Mouse (Mus musculus) liver, postnatal 0 days (tissue): ENCODE data around the gene Gm20388. TPM values are rescaled to one million over a fixed set of nuclear protein-coding genes. Genes with fewer than 3 reads are reported as not detected.
A peak's percentile ranks its signal among the peaks of the same experiment; 100 is the strongest.

Experiments used
- ATAC-seq: fragments of 200-750 bp; cut with Nextera tagmentation; 2 replicates; pipeline ENCODE4 v1.8.0; 2017; ENCODE audit warnings: mild to moderate bottlenecking, moderate library complexity
- DNase-seq: peaks from one replicate; pipeline ENCODE4 v3.0.0-alpha.2; 2016
- H3K27ac ChIP-seq: fragments of 300-500 bp; sonication (generic); 2 replicates; pipeline ENCODE4 v1.5.1; 2014; ENCODE audit warnings: antibody characterized with exemption, moderate library complexity, mild to moderate bottlenecking, low read depth
- H3K27me3 ChIP-seq: fragments of 300-500 bp; sonication (generic); 2 replicates; pipeline ENCODE4 v1.6.1; 2014; ENCODE audit warnings: low read length, control low read depth, mixed read lengths; ENCODE audit not compliant: insufficient read depth
- H3K36me3 ChIP-seq: fragments of 300-500 bp; sonication (generic); replicated peaks from 2 replicates; pipeline ENCODE4 v1.6.1; 2014; ENCODE audit warnings: mild to moderate bottlenecking, control low read depth, low read length, moderate library complexity, mixed read lengths; ENCODE audit not compliant: insufficient read depth
- H3K4me1 ChIP-seq: fragments of 300-500 bp; sonication (generic); 2 replicates; pipeline ENCODE4 v1.6.1; 2014; ENCODE audit warnings: antibody characterized with exemption, mild to moderate bottlenecking, control low read depth; ENCODE audit not compliant: insufficient read depth
- H3K4me2 ChIP-seq: fragments of 300-500 bp; sonication (generic); 2 replicates; pipeline ENCODE4 v1.6.1; 2014; ENCODE audit warnings: low read depth, mild to moderate bottlenecking, low read length, moderate library complexity, mixed read lengths
- H3K4me3 ChIP-seq: fragments of 300-500 bp; sonication (generic); 2 replicates; pipeline ENCODE4 v1.5.1; 2014; ENCODE audit warnings: low read depth, low read length
- H3K9ac ChIP-seq: fragments of 300-500 bp; sonication (generic); replicated peaks from 2 replicates; pipeline ENCODE4 v1.6.1; 2014; ENCODE audit warnings: mild to moderate bottlenecking, moderate library complexity
- H3K9me3 ChIP-seq: fragments of 300-500 bp; sonication (generic); 2 replicates; pipeline ENCODE4 v1.6.1; 2016; ENCODE audit warnings: mild to moderate bottlenecking, control low read depth, low read length, mixed read lengths
- CTCF ChIP-seq: sonication (generic); IDR thresholded peaks from 2 replicates; pipeline ENCODE4 v1.5.1; 2016; ENCODE audit warnings: antibody characterized with exemption, low read depth
- EP300 ChIP-seq: IDR thresholded peaks from 2 replicates; pipeline ENCODE4 v1.6.1; 2016; ENCODE audit warnings: antibody characterized with exemption, low read depth, mild to moderate bottlenecking
- WGBS: fragments of 180-500 bp; shearing (Covaris S2); extraction: QIAGEN DNeasy Blood & Tissue Kit; methylation state at CpG from one replicate; pipeline ENCODE4 v1.1.7; 2014; ENCODE audit not compliant: insufficient replicate concordance; 5-methylcytosine and 5-hydroxymethylcytosine counted together
- polyA plus RNA-seq: library from polyadenylated mRNA; unstranded; fragments of >200 nt; fragmentation: Nextera tagmentation; extraction: Ambion mirVana; gene quantifications from 2 replicates; pipeline ENCODE4 v1.2.1, GENCODE M21; 2015

Gm20388 gene
- polyA plus RNA-seq, 1 experiment from 2014 or later, result not detected

DNA sequence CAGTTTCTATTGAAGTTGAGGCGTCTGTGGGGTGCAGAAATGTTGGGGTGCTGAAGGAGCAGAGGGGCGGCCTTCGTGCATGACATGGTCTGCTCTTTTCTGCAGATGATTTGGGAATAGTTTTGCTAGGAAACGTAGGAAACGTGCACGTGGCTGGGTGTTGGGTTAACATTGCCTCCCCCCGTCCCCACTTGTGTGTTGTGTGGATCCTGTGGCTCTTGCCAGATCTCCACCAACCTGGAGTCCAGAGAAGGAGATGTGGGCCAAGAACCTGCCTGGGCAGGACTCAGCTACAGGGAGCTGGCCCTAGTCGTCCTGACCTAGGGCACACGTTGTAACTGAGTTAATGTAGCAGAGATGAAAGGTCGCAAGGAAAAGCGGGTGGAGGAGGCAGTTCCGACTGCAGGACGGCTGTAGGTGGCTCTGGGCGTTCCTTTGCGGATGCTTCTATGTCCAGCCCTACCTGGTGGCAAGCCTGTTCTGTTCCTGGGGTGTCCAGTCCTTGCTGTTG is 579.2 kb downstream of the Gm20388 start:
- no peak for DNase-seq
- H3K4me1 ChIP-seq, result peaks cover 69% of the 10 kb centered on the region
- TF ChIP-seq CTCF, result no peak
- H3K27ac ChIP-seq, result peak overlapping the region; percentile 96
- 5% methylated on average over 15 of the region's 15 CpGs for WGBS
- H3K27me3 ChIP-seq, result no peaks in the 10 kb centered on the region
- H3K9me3 ChIP-seq, result no peaks in the 10 kb centered on the region
- peak overlapping the region; percentile 90 for H3K9ac ChIP-seq
- ATAC-seq, result no peak
- peak overlapping the region; percentile 89 for H3K4me3 ChIP-seq
- peak overlapping the region; percentile 93 for H3K4me2 ChIP-seq
- no peaks in the 10 kb centered on the region for H3K36me3 ChIP-seq

GRCm38 (mm10) chr8:120490354-120491141 is 579.9 kb downstream of the Gm20388 start:
- DNase-seq (no peak), ATAC-seq (no peak)
- peak overlapping the region; percentile 89 for H3K4me3 ChIP-seq
- no peaks in the 10 kb centered on the region for H3K36me3 ChIP-seq
- peak overlapping the region; percentile 96 for H3K27ac ChIP-seq
- no peaks in the 10 kb centered on the region for H3K9me3 ChIP-seq
- peaks cover 69% of the 10 kb centered on the region for H3K4me1 ChIP-seq
- no peaks in the 10 kb centered on the region for H3K27me3 ChIP-seq
- no peak for TF ChIP-seq EP300
- TF ChIP-seq CTCF, result no peak
- whole genome bisulfite sequencing, result 14% methylated on average over 12 of the region's 12 CpGs
- H3K4me2 ChIP-seq, result peak overlapping the region; percentile 93
- H3K9ac ChIP-seq, result peak overlapping the region; percentile 90

- H3K27me3 ChIP-seq, result no peaks in the 10 kb centered on the region
- peak overlapping the region; percentile 93 for H3K4me2 ChIP-seq
- H3K4me1 ChIP-seq, result peaks cover 70% of the 10 kb centered on the region
- no peaks in the 10 kb centered on the region for H3K9me3 ChIP-seq
- H3K4me3 ChIP-seq, result peak overlapping the region; percentile 89
- whole genome bisulfite sequencing, result 43% methylated on average over 5 of the region's 5 CpGs
- no peak for DNase-seq
- H3K27ac ChIP-seq, result peak overlapping the region; percentile 96
- H3K36me3 ChIP-seq, result no peaks in the 10 kb centered on the region
- no peak for TF ChIP-seq EP300
- TF ChIP-seq CTCF, result peak; percentile 25; the same call in 1 of the 2 replicates
- ATAC-seq, result no peak
- H3K9ac ChIP-seq, result peak overlapping the region; percentile 90
These were observed 580.6 kb downstream of the Gm20388 start for GRCm38 (mm10) chr8:120491166-120491793.

GRCm38 (mm10) chr8:120492193-120492880 is 581.7 kb downstream of the Gm20388 start:
- H3K9ac ChIP-seq, result peak overlapping the region; percentile 0
- TF ChIP-seq CTCF, result no peak
- DNase-seq (no peak), ATAC-seq (peak; percentile 33)
- H3K4me2 ChIP-seq, result peak overlapping the region; percentile 93
- H3K9me3 ChIP-seq, result no peaks in the 10 kb centered on the region
- H3K4me3 ChIP-seq, result peak overlapping the region; percentile 11; the same call in 1 of the 2 replicates
- peaks cover 75% of the 10 kb centered on the region for H3K4me1 ChIP-seq
- peak overlapping the region; percentile 59 for H3K27ac ChIP-seq
- H3K36me3 ChIP-seq, result no peaks in the 10 kb centered on the region
- WGBS, result 47% methylated on average over 14 of the region's 14 CpGs
- no peaks in the 10 kb centered on the region for H3K27me3 ChIP-seq

- 0 out of 2 replicates have a peak, but pooled peaks have one; percentile 13 for TF ChIP-seq CTCF
- TF ChIP-seq EP300, result no peak
- H3K9ac ChIP-seq, result peak overlapping the region; percentile 0
- DNase-seq, result no peak
- H3K4me2 ChIP-seq, result peak overlapping the region; percentile 93
- H3K27ac ChIP-seq, result peak overlapping the region; percentile 59
- H3K27me3 ChIP-seq, result no peaks in the 10 kb centered on the region
- H3K36me3 ChIP-seq, result no peaks in the 10 kb centered on the region
- H3K9me3 ChIP-seq, result no peaks in the 10 kb centered on the region
- ATAC-seq, result peak; percentile 6; the same call in 1 of the 2 replicates
- 40% methylated on average over 4 of the region's 4 CpGs for WGBS
- H3K4me3 ChIP-seq, result no peak overlapping the region
- peaks cover 80% of the 10 kb centered on the region for H3K4me1 ChIP-seq
These were observed 582.2 kb downstream of the Gm20388 start for GRCm38 (mm10) chr8:120492881-120493220.
